Mouse (Mus musculus): ENCODE data around the gene Akap13.
A peak's percentile ranks its signal among the peaks of the same experiment; 100 is the strongest.

Gene Akap13

GRCm38 (mm10) chr7:75633393-75633792 is 178.1 kb downstream of the Akap13 start:
- no peak for DNase-seq (ENCODE audit: low spot score in 2 of 2)

GRCm38 (mm10) chr7:75633807-75634526 is 178.6 kb downstream of the Akap13 start:
- DNase-seq (ENCODE audit: low spot score in 2 of 2) = no peak

- peak in 1 of 2 experiments; percentile 15 for DNase-seq (ENCODE audit: low spot score in 2 of 2)
Measured at GRCm38 (mm10) chr7:75638769-75639168, 183.4 kb downstream of the Akap13 start.

- peak; percentile 74 for DNase-seq (ENCODE audit: low spot score in 2 of 2)
Measured at GRCm38 (mm10) chr7:75639541-75639940, 184.2 kb downstream of the Akap13 start.

- no peak for DNase-seq (ENCODE audit: low spot score in 2 of 2)
Measured at GRCm38 (mm10) chr7:75640074-75640473, 184.7 kb downstream of the Akap13 start.

- DNase-seq (ENCODE audit: low spot score in 2 of 2) = no peak
Measured at GRCm38 (mm10) chr7:75640671-75641070, 185.3 kb downstream of the Akap13 start.

GRCm38 (mm10) chr7:75641415-75642177 is 186.3 kb downstream of the Akap13 start:
- peak in 1 of 2 experiments; percentile 18 for DNase-seq (ENCODE audit: low spot score in 2 of 2)

GRCm38 (mm10) chr7:75642178-75642777 is 186.9 kb downstream of the Akap13 start:
- no peak for DNase-seq (ENCODE audit: low spot score in 2 of 2)

- DNase-seq (ENCODE audit: low spot score in 2 of 2) = no peak
Measured at GRCm38 (mm10) chr7:75642846-75643563, 187.7 kb downstream of the Akap13 start.

- no peak for DNase-seq (ENCODE audit: low spot score in 2 of 2)
Measured at GRCm38 (mm10) chr7:75643986-75644385, 188.7 kb downstream of the Akap13 start.

GRCm38 (mm10) chr7:75644585-75644984 is 189.3 kb downstream of the Akap13 start:
- DNase-seq (ENCODE audit: low spot score in 2 of 2) = no peak

GRCm38 (mm10) chr7:75645156-75645933 is 190.0 kb downstream of the Akap13 start:
- DNase-seq (ENCODE audit: low spot score in 2 of 2) = peak; percentile 13 to 37

- DNase-seq (ENCODE audit: low spot score in 2 of 2) = no peak
Measured at GRCm38 (mm10) chr7:75648051-75648450, 192.7 kb downstream of the Akap13 start.

- no peak for DNase-seq (ENCODE audit: low spot score in 2 of 2)
Measured at GRCm38 (mm10) chr7:75648961-75649360, 193.6 kb downstream of the Akap13 start.

- peak in 1 of 2 experiments; percentile 13 for DNase-seq (ENCODE audit: low spot score in 2 of 2)
Measured at GRCm38 (mm10) chr7:75649966-75650365, 194.6 kb downstream of the Akap13 start.

- no peak for DNase-seq (ENCODE audit: low spot score in 2 of 2)
Measured at GRCm38 (mm10) chr7:75653684-75654317, 198.5 kb downstream of the Akap13 start.

- peak in 1 of 2 experiments; percentile 9 for DNase-seq (ENCODE audit: low spot score in 2 of 2)
Measured at GRCm38 (mm10) chr7:75655180-75656074, 200.1 kb downstream of the Akap13 start.

- DNase-seq (ENCODE audit: low spot score in 2 of 2) = peak; percentile 51 to 61
Measured at GRCm38 (mm10) chr7:75656297-75656852, 201.0 kb downstream of the Akap13 start.

GRCm38 (mm10) chr7:75656896-75657295 is 201.6 kb downstream of the Akap13 start:
- DNase-seq (ENCODE audit: low spot score in 2 of 2) = no peak

Data from spleen, postnatal 36 days (tissue).